Mouse (Mus musculus) neural tube, embryonic 10.5 days (tissue): ENCODE data around the gene Cdk5rap3.

Source experiments
- DNase-seq: peaks from one replicate; pipeline ENCODE4 v3.0.0-alpha.2; 2017; ENCODE audit warnings: low spot score; ENCODE audit errors: extremely low spot score

Gene Cdk5rap3

GRCm38 (mm10) chr11:96899449-96900306 is 16.6 kb downstream of the Cdk5rap3 start:
- DNase-seq: peak; percentile 93

- no peak for DNase-seq
These were observed 20.4 kb downstream of the Cdk5rap3 start for GRCm38 (mm10) chr11:96895886-96896285.

GRCm38 (mm10) chr11:96893203-96893842 is 23.0 kb downstream of the Cdk5rap3 start:
- peak; percentile 31 for DNase-seq

GRCm38 (mm10) chr11:96891784-96892527 is 24.3 kb downstream of the Cdk5rap3 start:
- peak; percentile 78 for DNase-seq

- DNase-seq: no peak
These were observed 29.3 kb downstream of the Cdk5rap3 start for GRCm38 (mm10) chr11:96886942-96887546.

GRCm38 (mm10) chr11:96885901-96886340 is 30.4 kb downstream of the Cdk5rap3 start:
- DNase-seq: no peak

GRCm38 (mm10) chr11:96880296-96880695 is 36.0 kb downstream of the Cdk5rap3 start:
- DNase-seq: no peak

- DNase-seq: peak; percentile 40
These were observed 36.9 kb downstream of the Cdk5rap3 start for GRCm38 (mm10) chr11:96879359-96879758.

GRCm38 (mm10) chr11:96878715-96879114 is 37.6 kb downstream of the Cdk5rap3 start:
- no peak for DNase-seq

- DNase-seq: no peak
These were observed 39.2 kb downstream of the Cdk5rap3 start for GRCm38 (mm10) chr11:96877071-96877470.

- DNase-seq: peak; percentile 88
These were observed 39.8 kb downstream of the Cdk5rap3 start for GRCm38 (mm10) chr11:96876300-96877040.

GRCm38 (mm10) chr11:96875745-96876144 is 40.6 kb downstream of the Cdk5rap3 start:
- DNase-seq: peak; percentile 95

- DNase-seq: no peak
These were observed 41.0 kb downstream of the Cdk5rap3 start for GRCm38 (mm10) chr11:96875270-96875669.

GRCm38 (mm10) chr11:96873601-96874140 is 42.6 kb downstream of the Cdk5rap3 start:
- DNase-seq: peak; percentile 76

GRCm38 (mm10) chr11:96872441-96873379 is 43.6 kb downstream of the Cdk5rap3 start:
- DNase-seq: peak; percentile 73

GRCm38 (mm10) chr11:96867149-96867548 is 49.1 kb downstream of the Cdk5rap3 start:
- DNase-seq: peak; percentile 82

- DNase-seq: peak; percentile 77
These were observed 52.9 kb downstream of the Cdk5rap3 start for GRCm38 (mm10) chr11:96863206-96863995.

- DNase-seq: no peak
These were observed 53.8 kb downstream of the Cdk5rap3 start for GRCm38 (mm10) chr11:96862534-96862933.
